Mouse (Mus musculus) testis, adult 2 months (tissue): ENCODE data around the gene Bcdin3d. TPM values are rescaled to one million over a fixed set of nuclear protein-coding genes. Genes with fewer than 3 reads are reported as not detected.

ENCODE experiments used
- H3K27ac ChIP-seq: fragments of 200-500 bp; 2 replicates; pipeline ENCODE4 v1.5.1; 2012; ENCODE audit warnings: low read depth, low read length; ENCODE audit not compliant: control insufficient read depth, insufficient read depth
- H3K27me3 ChIP-seq: fragments of 200-500 bp; 2 replicates; pipeline ENCODE4 v1.6.1; 2012; ENCODE audit warnings: mild to moderate bottlenecking, low read length, moderate library complexity; ENCODE audit not compliant: control insufficient read depth, insufficient read depth
- H3K36me3 ChIP-seq: fragments of 200-500 bp; 2 replicates; pipeline ENCODE4 v1.6.1; 2012; ENCODE audit warnings: mild to moderate bottlenecking, low read length; ENCODE audit not compliant: control insufficient read depth, insufficient read depth
- H3K4me1 ChIP-seq: fragments of 200-500 bp; 2 replicates; pipeline ENCODE4 v1.6.1; 2012; ENCODE audit warnings: low read length; ENCODE audit not compliant: control insufficient read depth, insufficient read depth
- H3K4me3 ChIP-seq: fragments of 200-500 bp; 2 replicates; pipeline ENCODE4 v1.5.1; 2012; ENCODE audit warnings: low read depth, mild to moderate bottlenecking, low read length, moderate library complexity, mixed read lengths; ENCODE audit not compliant: control insufficient read depth
- CTCF ChIP-seq: fragments of 200-500 bp; IDR thresholded peaks from 2 replicates; pipeline ENCODE4 v1.5.1; 2012; ENCODE audit warnings: low read depth, mild to moderate bottlenecking, inconsistent platforms, low read length, moderate library complexity; ENCODE audit not compliant: control insufficient read depth, insufficient read depth, insufficient replicate concordance
- POLR2A ChIP-seq: fragments of 200-500 bp; IDR thresholded peaks from 2 replicates; pipeline ENCODE4 v1.6.1; 2012; ENCODE audit warnings: low read depth, mild to moderate bottlenecking, inconsistent platforms, low read length, moderate library complexity; ENCODE audit not compliant: control insufficient read depth
- polyA plus RNA-seq: library from polyadenylated mRNA; depleted of rRNA; stranded (reverse); fragments of >200 nt; gene quantifications from 2 replicates; pipeline ENCODE4 v1.2.3, GENCODE M21; 2012

The Bcdin3d gene
- polyA plus RNA-seq, 1 experiment = 4.6 TPM

DNA sequence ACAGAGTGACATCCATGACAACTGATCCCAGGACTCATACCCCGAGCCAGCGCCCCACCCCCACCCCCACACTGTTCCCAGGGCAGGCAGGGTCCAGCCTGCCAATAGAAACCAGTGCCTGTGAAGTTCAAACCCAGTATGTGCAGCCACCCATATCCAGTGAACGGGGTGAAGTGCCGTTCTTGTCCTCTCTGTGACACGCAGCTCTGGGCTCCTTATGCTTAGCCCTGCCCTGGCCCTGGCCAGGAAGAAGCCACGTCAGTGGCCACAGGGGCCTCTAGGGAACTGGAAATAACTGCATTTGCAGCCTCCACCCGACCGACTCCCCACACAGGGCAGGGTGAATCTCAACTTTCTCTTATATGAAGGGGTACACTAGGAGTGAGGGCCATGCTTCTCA lies 42.6 kb downstream of the Bcdin3d start:
- Histone ChIP-seq H3K4me1 (no peaks in the 10 kb centered on the region), H3K36me3 (no peaks in the 10 kb centered on the region), H3K27ac (no peak overlapping the region), H3K4me3 (no peak overlapping the region), H3K27me3 (no peaks in the 10 kb centered on the region)
- TF ChIP-seq CTCF = no peak
- TF ChIP-seq POLR2A = no peak

DNA sequence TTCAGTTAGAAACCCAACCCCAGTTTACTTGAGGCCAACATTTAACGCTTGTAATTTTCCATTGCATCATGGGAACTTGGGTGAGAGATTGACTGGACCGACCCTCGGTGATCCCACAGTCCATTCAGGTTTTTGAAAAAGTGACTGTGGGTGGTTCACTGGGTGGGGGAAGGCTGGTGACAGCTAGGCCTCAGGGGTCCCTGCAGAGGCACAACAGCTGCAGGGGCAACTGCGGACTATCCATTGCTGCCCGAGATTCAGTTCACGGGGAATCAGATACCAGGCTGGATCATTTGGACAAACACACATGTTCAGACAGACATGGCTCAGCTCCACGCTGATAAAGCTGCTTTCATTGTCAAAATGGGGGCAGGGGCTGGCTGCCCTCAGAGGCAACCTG lies 43.0 kb downstream of the Bcdin3d start:
- Histone ChIP-seq H3K27ac (no peak overlapping the region), H3K36me3 (no peaks in the 10 kb centered on the region), H3K27me3 (no peaks in the 10 kb centered on the region), H3K4me3 (no peak overlapping the region), H3K4me1 (no peaks in the 10 kb centered on the region)
- no peak for TF ChIP-seq CTCF
- no peak for TF ChIP-seq POLR2A

DNA sequence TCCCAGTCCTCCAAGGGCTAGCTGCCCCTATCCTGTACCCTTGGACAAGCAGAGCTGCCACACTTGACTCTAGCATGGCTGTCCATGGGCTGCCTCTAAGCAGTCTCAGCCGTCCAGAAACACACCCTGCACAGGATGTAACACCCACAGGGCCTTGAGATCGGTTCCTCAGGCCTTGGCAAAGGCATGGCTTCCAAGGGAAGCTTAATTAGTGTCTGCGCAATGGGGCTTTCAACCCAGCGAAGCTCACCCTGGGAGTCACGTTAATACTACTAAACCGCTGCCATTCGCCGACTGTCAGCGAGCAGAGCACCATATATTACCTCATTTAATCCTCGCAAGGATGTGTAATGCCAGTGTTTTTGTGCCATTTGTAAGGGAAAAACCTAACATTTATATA lies 43.5 kb downstream of the Bcdin3d start:
- Histone ChIP-seq H3K4me1 (peaks cover 3% of the 10 kb centered on the region; the same call in 1 of the 2 replicates), H3K4me3 (no peak overlapping the region), H3K27ac (no peak overlapping the region), H3K36me3 (no peaks in the 10 kb centered on the region), H3K27me3 (no peaks in the 10 kb centered on the region)
- TF ChIP-seq POLR2A (no peak), CTCF (no peak)

DNA sequence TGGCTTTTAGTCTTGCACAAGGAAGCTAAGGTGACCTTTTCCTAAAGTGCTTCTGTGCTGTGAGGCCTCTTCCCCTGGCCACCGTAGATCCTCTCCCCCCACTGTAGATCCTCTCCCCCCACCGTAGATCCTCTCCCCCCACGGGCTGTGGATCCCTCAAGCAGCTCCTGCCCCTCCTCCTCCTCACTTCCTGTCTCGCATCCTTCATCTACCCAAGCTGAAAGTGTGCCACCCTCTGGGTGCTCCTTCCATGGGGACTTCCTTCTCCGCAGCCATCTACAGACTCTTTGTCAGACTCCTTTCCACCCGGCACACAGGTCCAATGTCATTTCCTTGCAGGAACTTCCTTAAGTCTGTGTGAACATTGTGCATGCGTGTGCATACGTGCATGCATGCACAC lies 44.1 kb downstream of the Bcdin3d start:
- H3K36me3 ChIP-seq = no peaks in the 10 kb centered on the region
- no peaks in the 10 kb centered on the region for H3K27me3 ChIP-seq
- no peak overlapping the region for H3K4me3 ChIP-seq
- no peak for TF ChIP-seq POLR2A
- no peak for TF ChIP-seq CTCF
- H3K27ac ChIP-seq = no peak overlapping the region
- peaks cover 6% of the 10 kb centered on the region; the same call in 1 of the 2 replicates for H3K4me1 ChIP-seq

DNA sequence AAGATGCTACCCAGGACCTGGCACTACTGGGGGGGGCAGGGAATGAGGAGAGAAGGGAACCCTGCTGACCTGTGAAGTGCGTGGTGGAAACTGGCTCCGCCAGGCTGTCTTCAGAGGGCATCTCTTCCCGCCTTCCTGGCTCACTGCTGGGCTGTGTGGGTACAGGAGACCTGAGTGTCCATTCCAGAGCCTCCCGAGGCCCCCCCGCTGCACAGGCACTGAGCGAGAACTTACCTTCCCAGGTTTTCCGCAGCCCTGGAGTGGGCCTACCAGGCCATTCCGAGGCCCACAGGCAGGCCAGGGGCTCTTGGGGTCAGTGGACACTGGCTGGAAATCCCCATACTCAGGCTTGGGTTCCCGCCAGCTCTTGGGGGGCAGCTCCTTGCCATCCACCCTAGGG lies 50.6 kb downstream of the Bcdin3d start:
- Histone ChIP-seq H3K4me3 (peak overlapping the region; percentile 24), H3K4me1 (peaks cover 18% of the 10 kb centered on the region), H3K27ac (no peak overlapping the region), H3K27me3 (no peaks in the 10 kb centered on the region), H3K36me3 (no peaks in the 10 kb centered on the region)
- TF ChIP-seq CTCF = no peak
- no peak for TF ChIP-seq POLR2A

DNA sequence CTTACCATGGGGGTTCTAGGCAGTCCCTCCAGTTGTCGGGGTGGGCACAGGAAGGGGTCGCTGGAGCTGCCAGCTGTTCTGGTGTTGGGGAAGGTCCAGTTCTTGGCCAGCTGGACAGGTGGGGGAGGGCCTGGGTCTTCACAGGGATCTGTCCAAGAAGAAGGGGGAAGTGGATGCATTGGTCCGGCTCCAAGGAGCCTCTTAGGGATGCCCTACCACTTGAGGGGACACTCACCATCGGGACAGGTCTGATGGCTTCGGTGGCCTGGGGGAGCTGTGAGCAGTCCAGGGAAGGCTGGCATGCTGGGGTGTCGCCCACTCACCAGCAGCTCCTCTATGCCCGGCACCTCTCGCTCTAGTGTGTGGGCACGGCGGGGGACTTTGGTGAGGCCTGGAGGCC lies 51.4 kb downstream of the Bcdin3d start:
- H3K4me1 ChIP-seq = peaks cover 19% of the 10 kb centered on the region
- no peaks in the 10 kb centered on the region for H3K27me3 ChIP-seq
- TF ChIP-seq CTCF = no peak
- no peak for TF ChIP-seq POLR2A
- no peak overlapping the region for H3K27ac ChIP-seq
- peak overlapping the region; percentile 63 for H3K4me3 ChIP-seq
- H3K36me3 ChIP-seq = no peaks in the 10 kb centered on the region

DNA sequence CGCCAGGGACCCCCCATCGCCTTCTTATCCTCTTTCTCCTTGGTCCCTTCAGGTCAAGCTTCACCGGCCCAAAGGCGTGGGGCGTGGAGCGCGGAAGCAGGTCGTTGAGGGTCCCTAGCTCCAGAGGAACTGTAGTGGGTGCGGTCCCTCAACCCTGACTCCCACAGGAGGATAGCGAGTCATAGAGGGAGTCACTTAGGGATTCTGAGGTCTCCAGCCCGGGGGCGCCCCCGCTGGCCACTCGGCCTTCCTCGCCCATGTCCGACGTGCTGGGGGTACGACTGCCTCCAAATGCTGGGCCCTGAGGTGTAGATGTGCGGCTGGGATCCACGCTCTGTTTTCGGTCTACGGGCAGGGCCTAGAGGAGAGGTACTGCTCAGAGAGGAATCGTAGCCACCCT lies 52.0 kb downstream of the Bcdin3d start:
- TF ChIP-seq POLR2A (no peak), CTCF (no peak)
- H3K4me3 ChIP-seq = peak overlapping the region; percentile 63
- peaks cover 21% of the 10 kb centered on the region for H3K4me1 ChIP-seq
- H3K36me3 ChIP-seq = no peaks in the 10 kb centered on the region
- no peak overlapping the region for H3K27ac ChIP-seq
- no peaks in the 10 kb centered on the region for H3K27me3 ChIP-seq

DNA sequence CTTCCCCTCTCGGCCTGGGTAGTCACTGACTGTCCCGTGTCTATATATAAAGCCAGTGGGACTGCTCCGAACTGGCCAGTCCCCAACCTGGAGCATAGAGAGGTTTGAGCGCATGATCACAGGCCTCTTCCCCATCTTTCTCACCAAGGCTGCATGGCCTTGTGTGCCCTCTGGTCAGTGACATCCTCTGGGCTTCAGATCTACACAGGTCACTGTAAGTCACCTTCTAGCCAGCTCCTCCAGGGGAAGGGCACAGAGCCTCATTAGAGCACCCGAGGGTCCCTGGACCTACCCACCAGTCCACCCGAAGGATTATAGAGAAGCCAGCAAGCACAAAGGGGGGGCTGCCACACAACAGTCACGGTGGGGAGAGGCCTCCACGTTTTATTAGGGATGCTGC lies 52.9 kb downstream of the Bcdin3d start:
- H3K4me1 ChIP-seq = peaks cover 21% of the 10 kb centered on the region
- H3K4me3 ChIP-seq = peak overlapping the region; percentile 90
- H3K27ac ChIP-seq = peak overlapping the region; percentile 76; the same call in 1 of the 2 replicates
- TF ChIP-seq CTCF (no peak), POLR2A (no peak)
- no peaks in the 10 kb centered on the region for H3K27me3 ChIP-seq
- H3K36me3 ChIP-seq = no peaks in the 10 kb centered on the region
